Mouse (Mus musculus) layer of hippocampus, postnatal 14 days (tissue): ENCODE measurements at regions not wholly inside any gene's neighbourhood (a gene's known extent, or its start where the extent isn't known, plus 50 kb on each side); places are given as distances from the start of the nearest gene placed in this dataset.
A peak's percentile ranks its signal among the peaks of the same experiment; 100 is the strongest.

ENCODE experiments used
- DNase-seq, 2 experiments: peaks; one replicate each; pipeline ENCODE4 v3.0.0; 2021 to 2022; ENCODE audit warnings: low spot score in 2 of 2, mixed read lengths in 1 of 2

- peak; percentile 32 to 41 for DNase-seq
Measured at GRCm38 (mm10) chr11:25356671-25357586, 853.6 kb downstream of the 5730522E02Rik start.

- no peak for DNase-seq
Measured at GRCm38 (mm10) chr11:25335667-25336066, 874.9 kb downstream of the 5730522E02Rik start.

- no peak for DNase-seq
Measured at GRCm38 (mm10) chr11:25330696-25331095, 879.9 kb downstream of the 5730522E02Rik start.

- DNase-seq = no peak
Measured at GRCm38 (mm10) chr11:25322426-25322825, 888.1 kb downstream of the 5730522E02Rik start.

- no peak for DNase-seq
Measured at GRCm38 (mm10) chr11:25321494-25321893, 889.1 kb downstream of the 5730522E02Rik start.

- peak in 1 of 2 experiments; percentile 24 for DNase-seq
Measured at GRCm38 (mm10) chr11:25314645-25315044, 895.9 kb downstream of the 5730522E02Rik start.

GRCm38 (mm10) chr11:25313879-25314278, 896.7 kb downstream of the 5730522E02Rik start:
- DNase-seq = no peak

GRCm38 (mm10) chr11:25313308-25313707, 897.3 kb downstream of the 5730522E02Rik start:
- DNase-seq = no peak

GRCm38 (mm10) chr11:25310754-25311153, 899.8 kb downstream of the 5730522E02Rik start:
- no peak for DNase-seq

- DNase-seq = peak; percentile 40 to 71
Measured at GRCm38 (mm10) chr11:25301130-25301529, 909.4 kb downstream of the 5730522E02Rik start.

GRCm38 (mm10) chr11:25288346-25288745, 922.2 kb downstream of the 5730522E02Rik start:
- DNase-seq = no peak

GRCm38 (mm10) chr11:25287458-25288247, 922.9 kb downstream of the 5730522E02Rik start:
- no peak for DNase-seq

- DNase-seq = no peak
Measured at GRCm38 (mm10) chr11:25269936-25270540, 940.5 kb downstream of the 5730522E02Rik start.

- DNase-seq = no peak
Measured at GRCm38 (mm10) chr11:25262906-25263305, 947.7 kb downstream of the 5730522E02Rik start.

- no peak for DNase-seq
Measured at GRCm38 (mm10) chr11:25259691-25260090, 950.9 kb downstream of the 5730522E02Rik start.

GRCm38 (mm10) chr11:25233360-25233890, 977.1 kb downstream of the 5730522E02Rik start:
- peak; percentile 17 to 57 for DNase-seq
